Mouse (Mus musculus): Measurements from ENCODE around the gene Ank2. TPM values are rescaled to one million over a fixed set of nuclear protein-coding genes. Genes with fewer than 3 reads are reported as not detected.

Gene Ank2
- polyA plus RNA-seq, 1 experiment from 2014 or later: 49.5 TPM

GRCm38 (mm10) chr3:126952698-126953097, 546.5 kb downstream of the Ank2 start:
- Histone ChIP-seq H3K9ac (ENCODE audit: low read length) (no peak overlapping the region), H3K27me3 (ENCODE audit: control insufficient read depth, insufficient read depth, low read length) (no peaks in the 10 kb centered on the region), H3K4me2 (ENCODE audit: low read length) (no peak overlapping the region), H3K4me1 (ENCODE audit: control insufficient read depth in 2 of 2, insufficient read depth in 2 of 2, low read length in 2 of 2) (no peaks in the 10 kb centered on the region), H3K27ac (replicated peaks in 1 of 2; ENCODE audit: control insufficient read depth in 1 of 2, insufficient read depth in 1 of 2, low read depth in 2 of 2, low read length in 2 of 2) (no peak overlapping the region), H3K9me3 (ENCODE audit: control insufficient read depth, low read length) (no peaks in the 10 kb centered on the region), H3K4me3 (ENCODE audit: control insufficient read depth in 1 of 2, insufficient read depth in 1 of 2, low read depth in 1 of 2, low read length in 2 of 2) (no peak overlapping the region), H3K36me3 (ENCODE audit: control insufficient read depth, insufficient read depth, low read length) (peaks cover 39% of the 10 kb centered on the region)
- no peak for ATAC-seq (ENCODE audit: insufficient number of reproducible peaks, insufficient read depth, low FRiP score, low read depth)
- 70% methylated on average over 1 of the region's 1 CpGs for WGBS

GRCm38 (mm10) chr3:126946591-126946990, 552.6 kb downstream of the Ank2 start:
- no peak overlapping the region for H3K4me3 ChIP-seq (ENCODE audit: control insufficient read depth in 1 of 2, insufficient read depth in 1 of 2, low read depth in 1 of 2, low read length in 2 of 2)
- H3K9ac ChIP-seq (ENCODE audit: low read length): no peak overlapping the region
- WGBS: 92% methylated on average over 10 of the region's 10 CpGs

GRCm38 (mm10) chr3:126944838-126945237, 554.3 kb downstream of the Ank2 start:
- Histone ChIP-seq H3K4me1 (ENCODE audit: control insufficient read depth in 2 of 2, insufficient read depth in 2 of 2, low read length in 2 of 2) (no peaks in the 10 kb centered on the region), H3K27ac (replicated peaks in 1 of 2; ENCODE audit: control insufficient read depth in 1 of 2, insufficient read depth in 1 of 2, low read depth in 2 of 2, low read length in 2 of 2) (no peak overlapping the region), H3K36me3 (ENCODE audit: control insufficient read depth, insufficient read depth, low read length) (peaks cover 44% of the 10 kb centered on the region), H3K9ac (ENCODE audit: low read length) (no peak overlapping the region), H3K9me3 (ENCODE audit: control insufficient read depth, low read length) (no peaks in the 10 kb centered on the region), H3K27me3 (ENCODE audit: control insufficient read depth, insufficient read depth, low read length) (no peaks in the 10 kb centered on the region), H3K4me2 (ENCODE audit: low read length) (no peak overlapping the region), H3K4me3 (ENCODE audit: control insufficient read depth in 1 of 2, insufficient read depth in 1 of 2, low read depth in 1 of 2, low read length in 2 of 2) (no peak overlapping the region)
- 55% methylated on average over 4 of the region's 4 CpGs for WGBS
- no peak for ATAC-seq (ENCODE audit: insufficient number of reproducible peaks, insufficient read depth, low FRiP score, low read depth)

More at GRCm38 (mm10) chr3:126946591-126946990, 552.6 kb downstream of the Ank2 start:
- Histone ChIP-seq H3K4me2 (ENCODE audit: low read length) (no peak overlapping the region), H3K27me3 (ENCODE audit: control insufficient read depth, insufficient read depth, low read length) (no peaks in the 10 kb centered on the region), H3K4me1 (ENCODE audit: control insufficient read depth in 2 of 2, insufficient read depth in 2 of 2, low read length in 2 of 2) (no peaks in the 10 kb centered on the region), H3K36me3 (ENCODE audit: control insufficient read depth, insufficient read depth, low read length) (peaks cover 53% of the 10 kb centered on the region), H3K27ac (replicated peaks in 1 of 2; ENCODE audit: control insufficient read depth in 1 of 2, insufficient read depth in 1 of 2, low read depth in 2 of 2, low read length in 2 of 2) (no peak overlapping the region), H3K9me3 (ENCODE audit: control insufficient read depth, low read length) (no peaks in the 10 kb centered on the region)
- ATAC-seq (ENCODE audit: insufficient number of reproducible peaks, insufficient read depth, low FRiP score, low read depth): no peak

GRCm38 (mm10) chr3:126944081-126944480, 555.1 kb downstream of the Ank2 start:
- peaks cover 44% of the 10 kb centered on the region for H3K36me3 ChIP-seq (ENCODE audit: control insufficient read depth, insufficient read depth, low read length)
- H3K9me3 ChIP-seq (ENCODE audit: control insufficient read depth, low read length): no peaks in the 10 kb centered on the region
- no peak overlapping the region for H3K4me2 ChIP-seq (ENCODE audit: low read length)
- WGBS: 62% methylated on average over 11 of the region's 11 CpGs
- ATAC-seq (ENCODE audit: insufficient number of reproducible peaks, insufficient read depth, low FRiP score, low read depth): no peak
- no peak overlapping the region for H3K9ac ChIP-seq (ENCODE audit: low read length)
- no peaks in the 10 kb centered on the region for H3K27me3 ChIP-seq (ENCODE audit: control insufficient read depth, insufficient read depth, low read length)
- no peak overlapping the region for H3K4me3 ChIP-seq (ENCODE audit: control insufficient read depth in 1 of 2, insufficient read depth in 1 of 2, low read depth in 1 of 2, low read length in 2 of 2)
- H3K4me1 ChIP-seq (ENCODE audit: control insufficient read depth in 2 of 2, insufficient read depth in 2 of 2, low read length in 2 of 2): no peaks in the 10 kb centered on the region
- no peak overlapping the region for H3K27ac ChIP-seq (replicated peaks in 1 of 2; ENCODE audit: control insufficient read depth in 1 of 2, insufficient read depth in 1 of 2, low read depth in 2 of 2, low read length in 2 of 2)

GRCm38 (mm10) chr3:126940452-126940851, 558.7 kb downstream of the Ank2 start:
- Histone ChIP-seq H3K36me3 (ENCODE audit: control insufficient read depth, insufficient read depth, low read length) (peaks cover 37% of the 10 kb centered on the region), H3K27me3 (ENCODE audit: control insufficient read depth, insufficient read depth, low read length) (no peaks in the 10 kb centered on the region), H3K27ac (replicated peaks in 1 of 2; ENCODE audit: control insufficient read depth in 1 of 2, insufficient read depth in 1 of 2, low read depth in 2 of 2, low read length in 2 of 2) (no peak overlapping the region), H3K9ac (ENCODE audit: low read length) (no peak overlapping the region), H3K9me3 (ENCODE audit: control insufficient read depth, low read length) (no peaks in the 10 kb centered on the region), H3K4me2 (ENCODE audit: low read length) (no peak overlapping the region), H3K4me1 (ENCODE audit: control insufficient read depth in 2 of 2, insufficient read depth in 2 of 2, low read length in 2 of 2) (no peaks in the 10 kb centered on the region), H3K4me3 (ENCODE audit: control insufficient read depth in 1 of 2, insufficient read depth in 1 of 2, low read depth in 1 of 2, low read length in 2 of 2) (no peak overlapping the region)
- ATAC-seq (ENCODE audit: insufficient number of reproducible peaks, insufficient read depth, low FRiP score, low read depth): no peak
- WGBS: 78% methylated on average over 5 of the region's 5 CpGs

GRCm38 (mm10) chr3:126931884-126932506, 567.2 kb downstream of the Ank2 start:
- 65% methylated on average over 4 of the region's 4 CpGs for WGBS
- H3K4me1 ChIP-seq (ENCODE audit: control insufficient read depth in 2 of 2, insufficient read depth in 2 of 2, low read length in 2 of 2): no peaks in the 10 kb centered on the region
- no peak overlapping the region for H3K9ac ChIP-seq (ENCODE audit: low read length)
- no peak overlapping the region for H3K4me3 ChIP-seq (ENCODE audit: control insufficient read depth in 1 of 2, insufficient read depth in 1 of 2, low read depth in 1 of 2, low read length in 2 of 2)
- no peak for ATAC-seq (ENCODE audit: insufficient number of reproducible peaks, insufficient read depth, low FRiP score, low read depth)
- peaks cover 60% of the 10 kb centered on the region for H3K36me3 ChIP-seq (ENCODE audit: control insufficient read depth, insufficient read depth, low read length)
- H3K9me3 ChIP-seq (ENCODE audit: control insufficient read depth, low read length): no peaks in the 10 kb centered on the region
- H3K27me3 ChIP-seq (ENCODE audit: control insufficient read depth, insufficient read depth, low read length): no peaks in the 10 kb centered on the region
- no peak overlapping the region for H3K27ac ChIP-seq (replicated peaks in 1 of 2; ENCODE audit: control insufficient read depth in 1 of 2, insufficient read depth in 1 of 2, low read depth in 2 of 2, low read length in 2 of 2)
- no peak overlapping the region for H3K4me2 ChIP-seq (ENCODE audit: low read length)

GRCm38 (mm10) chr3:126923575-126924382, 575.4 kb downstream of the Ank2 start:
- Histone ChIP-seq H3K27ac (replicated peaks in 1 of 2; ENCODE audit: control insufficient read depth in 1 of 2, insufficient read depth in 1 of 2, low read depth in 2 of 2, low read length in 2 of 2) (no peak overlapping the region), H3K4me3 (ENCODE audit: control insufficient read depth in 1 of 2, insufficient read depth in 1 of 2, low read depth in 1 of 2, low read length in 2 of 2) (no peak overlapping the region), H3K4me1 (ENCODE audit: control insufficient read depth in 2 of 2, insufficient read depth in 2 of 2, low read length in 2 of 2) (peaks cover 0 to 2% of the 10 kb centered on the region in 2 experiments; a peak in 1 of 4 replicates), H3K27me3 (ENCODE audit: control insufficient read depth, insufficient read depth, low read length) (no peaks in the 10 kb centered on the region), H3K9me3 (ENCODE audit: control insufficient read depth, low read length) (no peaks in the 10 kb centered on the region), H3K36me3 (ENCODE audit: control insufficient read depth, insufficient read depth, low read length) (peaks cover 22% of the 10 kb centered on the region), H3K4me2 (ENCODE audit: low read length) (no peak overlapping the region), H3K9ac (ENCODE audit: low read length) (no peak overlapping the region)
- 68% methylated on average over 12 of the region's 12 CpGs for WGBS
- no peak for ATAC-seq (ENCODE audit: insufficient number of reproducible peaks, insufficient read depth, low FRiP score, low read depth)

Data from heart, embryonic 14.5 days (tissue).